Mouse (Mus musculus) gastrocnemius, postnatal 10 days (tissue): Measurements from ENCODE around the gene 4930415O20Rik. TPM values are rescaled to one million over a fixed set of nuclear protein-coding genes. Genes with fewer than 3 reads are reported as not detected.

ENCODE experiments used
- DNase-seq: peaks from one replicate; pipeline ENCODE4 v3.0.0; 2021; ENCODE audit warnings: mixed read lengths
- long read RNA-seq, 2 experiments: library from polyadenylated mRNA; stranded (forward); transcript quantifications; one replicate each; pipeline ENCODE4 v2.0.0; 2021
- total RNA-seq, 2 experiments: library from RNA; stranded (reverse); gene quantifications; 2 replicates each; pipeline ENCODE4 v1.2.3; 2021

The 4930415O20Rik gene
- total RNA-seq, result not detected
- long read RNA-seq, experiment 1, result 0 reads
- long read RNA-seq, experiment 2, result 0 reads

DNA sequence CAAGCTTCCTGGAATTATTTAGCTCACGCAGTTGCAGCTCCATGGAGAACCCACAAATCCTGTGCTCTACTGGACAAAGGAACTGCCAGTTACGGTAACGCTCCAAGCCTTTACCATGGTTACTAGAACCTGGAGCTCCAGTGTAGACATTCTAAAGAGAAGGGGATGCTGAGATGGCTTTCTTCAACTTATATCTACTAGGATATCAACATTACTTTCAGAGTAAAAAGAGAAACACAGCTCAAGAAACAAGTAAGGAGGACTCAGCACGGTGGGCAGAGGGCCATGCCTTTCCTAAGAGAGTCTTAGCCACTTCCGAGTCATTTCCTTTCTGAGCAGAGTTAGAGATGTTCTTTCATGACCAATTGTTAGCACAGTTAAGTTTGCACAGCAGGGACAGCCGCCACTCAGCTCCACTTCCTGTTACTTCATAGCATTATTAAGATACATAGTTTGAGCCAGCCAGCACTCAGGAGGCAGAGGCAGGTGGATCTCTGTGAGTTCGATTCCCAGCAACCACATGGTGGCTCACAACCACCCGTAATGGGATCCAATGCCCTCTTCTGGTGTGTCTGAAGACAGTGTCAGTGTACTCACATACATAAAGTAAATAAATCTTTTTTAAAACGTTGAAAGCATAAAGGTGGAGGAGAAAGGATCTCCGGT is at the start of gene 4930415O20Rik, which contains the start of gene Ccnt1:
4930415O20Rik (plus strand) TSS at position 132 of the 666 bp plus-strand sequence.
Ccnt1 (minus strand) TSS at position 51 of the 666 bp plus-strand sequence.
- no peak for DNase-seq

DNA sequence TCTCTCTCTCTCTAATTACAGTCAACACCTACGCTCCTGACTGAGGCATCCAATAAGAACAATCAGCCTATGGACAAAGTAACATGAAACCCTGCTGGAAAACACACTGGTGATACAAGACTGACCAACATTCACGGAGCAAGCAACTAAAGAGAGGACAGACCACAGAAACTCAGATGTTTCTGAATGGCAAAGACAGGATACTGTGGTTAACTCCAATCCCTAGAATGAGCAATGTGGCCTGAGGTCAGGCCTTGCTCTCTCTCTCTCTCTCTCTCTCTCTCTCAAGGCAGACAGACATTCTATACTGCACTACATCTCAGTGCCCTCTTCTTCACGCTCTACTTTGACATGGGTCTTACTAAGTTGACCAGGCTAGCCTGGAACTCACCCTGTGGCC is 49.6 kb upstream of the 4930415O20Rik start:
- DNase-seq, result no peak

DNA sequence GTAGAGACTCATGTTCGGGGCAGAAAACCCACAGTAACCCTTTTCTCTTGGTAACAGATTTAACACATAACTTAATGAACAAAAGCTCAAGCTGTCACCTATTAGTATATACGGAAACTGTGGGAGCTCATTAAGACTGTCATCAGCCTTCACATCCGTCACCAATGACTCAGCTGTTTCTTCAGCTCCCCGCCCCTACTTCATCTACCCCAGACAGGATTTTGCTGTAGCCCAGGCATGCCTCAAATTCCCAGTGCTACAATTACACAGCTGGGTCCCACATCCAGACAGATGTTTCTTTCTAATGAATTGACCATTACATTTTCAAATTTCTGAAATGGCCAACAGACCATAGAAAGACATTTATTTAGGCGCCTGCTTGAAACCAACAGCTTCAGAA is 44.7 kb upstream of the 4930415O20Rik start:
- no peak for DNase-seq

- DNase-seq, result no peak
Observed at GRCm38 (mm10) chr15:98527056-98527771, 43.6 kb upstream of the 4930415O20Rik start.

DNA sequence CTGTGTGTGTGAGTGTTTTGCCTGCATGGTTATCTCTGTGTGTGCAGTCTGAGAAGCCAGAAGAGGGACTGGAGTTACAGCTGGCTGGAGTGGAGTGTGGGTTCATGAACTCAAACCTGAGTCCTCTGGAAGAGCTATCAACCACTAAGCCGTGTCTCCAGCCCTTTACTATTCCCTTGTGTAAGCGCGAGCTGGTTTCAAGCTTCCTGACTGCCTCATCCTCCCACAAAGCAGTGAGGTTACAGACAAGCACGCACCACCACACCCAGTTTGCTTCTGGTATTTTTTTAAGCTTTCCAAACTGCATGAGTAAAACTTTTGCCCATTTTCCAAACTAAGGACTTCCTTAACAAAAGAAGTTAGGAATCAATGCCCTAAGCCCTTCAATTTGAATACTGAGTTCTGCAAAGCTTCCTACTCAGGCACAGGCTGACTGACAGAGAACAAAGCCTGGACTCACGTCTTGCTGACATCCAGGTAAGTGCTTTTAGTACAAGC is 42.7 kb upstream of the 4930415O20Rik start:
- no peak for DNase-seq

DNA sequence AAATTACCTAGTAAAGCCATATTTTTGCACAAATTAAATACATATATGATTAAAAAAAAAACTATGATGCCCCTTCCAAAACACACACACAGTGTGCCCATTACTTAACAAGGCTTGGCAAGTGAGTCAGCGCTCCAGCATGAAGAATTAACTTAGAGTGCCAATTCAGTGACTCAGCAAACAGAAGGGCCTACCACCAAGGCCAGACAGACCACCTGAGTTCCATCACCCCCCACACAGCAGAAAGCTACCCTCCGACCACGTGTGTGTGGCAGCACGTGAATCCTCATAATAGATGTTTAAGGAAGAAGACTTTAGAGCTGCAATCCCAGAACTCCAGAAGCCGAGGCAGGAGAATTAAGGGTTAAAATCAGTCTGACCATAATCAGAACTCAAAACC is 38.5 kb upstream of the 4930415O20Rik start:
- DNase-seq, result no peak

GRCm38 (mm10) chr15:98533035-98533531 is 37.7 kb upstream of the 4930415O20Rik start:
- no peak for DNase-seq

DNA sequence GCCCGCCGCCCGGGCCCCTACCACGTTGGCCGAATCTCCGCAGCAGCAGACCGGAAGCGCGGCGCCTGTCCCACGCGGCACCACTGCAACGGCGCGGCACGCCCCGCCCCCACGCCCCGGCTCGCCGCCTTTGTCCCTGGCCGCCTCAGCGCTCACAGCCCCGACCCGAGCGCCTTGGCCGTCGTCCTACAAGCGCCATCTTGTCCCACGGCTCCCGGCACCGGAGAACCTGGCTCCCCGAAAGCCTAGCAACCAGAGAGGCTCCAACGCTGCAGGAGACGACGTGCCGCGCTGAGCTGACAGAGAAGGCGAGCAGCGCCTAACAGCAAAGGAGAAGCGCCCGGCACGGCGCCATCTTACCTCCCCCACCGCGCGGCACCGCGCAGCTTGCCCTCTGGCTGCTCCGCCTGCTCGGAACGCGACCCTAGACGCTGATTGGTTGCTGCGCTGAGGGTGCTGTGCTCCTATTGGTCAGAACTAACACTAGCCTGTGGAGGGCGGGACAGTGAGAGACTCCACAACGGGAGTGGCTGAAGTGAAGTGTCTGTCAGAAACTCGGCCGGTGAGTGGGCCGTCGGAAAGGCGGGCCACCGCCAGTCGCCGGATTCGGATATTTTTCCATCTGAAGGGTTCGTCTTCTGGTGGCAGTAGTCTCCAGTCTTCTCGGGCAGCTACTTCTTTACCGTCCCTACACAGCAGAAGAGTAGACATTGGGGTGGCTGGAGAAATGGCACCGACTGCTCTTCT is 36.8 kb upstream of the 4930415O20Rik start, which contains the start of gene Kansl2:
Kansl2 (minus strand) TSS at position 384 of the 747 bp plus-strand sequence.
- peak; percentile 93 for DNase-seq

GRCm38 (mm10) chr15:98535921-98536320 is 34.9 kb upstream of the 4930415O20Rik start:
- no peak for DNase-seq

- DNase-seq, result no peak
Observed at GRCm38 (mm10) chr15:98536828-98537510, 33.8 kb upstream of the 4930415O20Rik start.

GRCm38 (mm10) chr15:98537923-98538322 is 32.9 kb upstream of the 4930415O20Rik start:
- no peak for DNase-seq

GRCm38 (mm10) chr15:98541064-98541463 is 29.7 kb upstream of the 4930415O20Rik start:
- DNase-seq, result no peak

DNA sequence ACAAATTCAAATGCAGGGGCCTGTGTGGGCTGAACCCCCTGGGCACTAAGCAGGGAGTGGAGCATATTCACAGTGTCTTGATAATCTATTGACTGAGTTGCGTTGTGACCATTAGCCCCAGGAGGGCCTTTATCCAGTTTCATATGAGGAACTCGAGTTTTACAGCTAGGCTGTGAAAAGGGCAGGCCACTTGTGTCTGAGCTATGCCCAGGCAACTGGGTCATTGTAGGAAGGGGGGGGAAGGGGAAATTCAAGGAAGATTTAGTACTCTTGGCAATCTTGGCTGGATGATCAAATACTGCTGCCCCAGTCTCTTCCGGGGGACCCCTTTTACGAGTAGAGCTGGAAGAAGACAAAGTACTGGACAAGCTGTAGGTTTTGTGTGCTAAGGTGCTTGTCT is 27.5 kb upstream of the 4930415O20Rik start:
- no peak for DNase-seq

GRCm38 (mm10) chr15:98545151-98545550 is 25.7 kb upstream of the 4930415O20Rik start:
- no peak for DNase-seq

DNA sequence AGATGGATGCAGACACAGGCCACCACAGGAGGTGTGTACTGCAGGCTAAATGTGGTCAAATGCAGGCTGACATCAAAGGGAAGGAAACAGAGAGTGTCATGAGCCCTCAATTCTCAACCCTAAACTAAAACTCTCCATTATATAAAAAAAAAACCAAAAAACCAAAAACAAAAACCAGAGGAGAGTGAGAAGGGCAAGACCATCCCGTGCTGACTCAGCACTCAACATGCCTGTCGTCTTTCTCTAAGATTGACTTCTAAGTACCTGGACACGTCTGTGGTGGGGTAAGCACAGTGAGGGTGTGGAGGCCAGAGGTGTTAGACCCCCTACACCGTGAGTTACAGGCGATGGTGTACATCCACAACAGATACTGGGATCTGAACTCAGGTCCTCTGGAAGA is 24.0 kb upstream of the 4930415O20Rik start:
- no peak for DNase-seq

- DNase-seq, result no peak
Observed at GRCm38 (mm10) chr15:98552758-98553157, 18.0 kb upstream of the 4930415O20Rik start.

DNA sequence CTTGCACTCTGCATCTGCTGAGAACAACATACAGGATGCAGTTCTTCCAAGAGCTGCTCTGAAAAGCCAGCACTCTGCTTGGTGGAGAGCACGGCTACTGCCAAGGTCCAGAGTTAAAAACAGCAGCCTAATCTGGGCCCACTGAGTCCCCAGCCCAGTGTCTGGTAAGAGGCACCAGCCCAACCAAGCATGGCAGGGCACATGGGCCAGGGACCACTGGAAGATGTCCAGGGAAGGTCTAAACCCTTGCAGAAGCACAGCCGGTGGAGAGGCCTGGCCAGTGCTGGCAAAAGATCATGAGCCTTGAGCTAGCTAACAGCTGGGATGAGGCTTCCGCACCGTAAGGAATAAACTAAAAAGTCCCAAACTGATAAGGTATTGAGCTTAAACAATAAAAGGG is 14.9 kb upstream of the 4930415O20Rik start:
- DNase-seq, result peak; percentile 34

- DNase-seq, result no peak
Observed at GRCm38 (mm10) chr15:98557186-98557585, 13.6 kb upstream of the 4930415O20Rik start.

DNA sequence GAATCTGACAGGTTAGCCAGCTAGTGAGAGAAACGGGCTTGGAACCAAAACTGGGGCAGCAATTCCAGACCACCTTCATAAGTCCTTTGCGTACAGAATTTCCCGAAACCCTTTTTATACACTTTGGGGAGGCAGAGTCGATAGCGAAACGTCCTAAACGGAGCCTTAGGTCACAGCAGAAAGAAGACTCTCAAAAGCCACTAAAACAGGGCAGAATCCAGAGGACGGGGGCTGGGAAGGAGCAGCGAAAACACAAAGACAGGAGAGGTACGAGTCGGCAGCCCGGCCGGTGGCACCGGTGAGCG is 3.9 kb upstream of the 4930415O20Rik start:
- no peak for DNase-seq

- DNase-seq, result peak; percentile 98
Observed at GRCm38 (mm10) chr15:98567278-98568134, 3.3 kb upstream of the 4930415O20Rik start.
